Mouse (Mus musculus) neural tube, embryonic 10.5 days (tissue): ENCODE measurements around the gene Tle3.

ENCODE experiments used
- DNase-seq: peaks from one replicate; pipeline ENCODE4 v3.0.0-alpha.2; 2017; ENCODE audit warnings: low spot score; ENCODE audit errors: extremely low spot score

Tle3 gene

GRCm38 (mm10) chr9:61371755-61372509 lies at the start of gene Tle3:
Gene Tle3 (plus strand): TSS chr9:61372366.
- peak; percentile 99 for DNase-seq

GRCm38 (mm10) chr9:61323221-61323620 lies 48.9 kb upstream of the Tle3 start:
- no peak for DNase-seq

GRCm38 (mm10) chr9:61323879-61324278 lies 48.3 kb upstream of the Tle3 start:
- no peak for DNase-seq

- DNase-seq = no peak
These were observed 47.8 kb upstream of the Tle3 start for GRCm38 (mm10) chr9:61324354-61324753.

GRCm38 (mm10) chr9:61325012-61325411 lies 47.2 kb upstream of the Tle3 start:
- DNase-seq = no peak

GRCm38 (mm10) chr9:61325931-61326351 lies 46.2 kb upstream of the Tle3 start:
- no peak for DNase-seq

- no peak for DNase-seq
These were observed 45.2 kb upstream of the Tle3 start for GRCm38 (mm10) chr9:61326922-61327321.

GRCm38 (mm10) chr9:61328173-61328572 lies 44.0 kb upstream of the Tle3 start:
- DNase-seq = no peak

GRCm38 (mm10) chr9:61330747-61331146 lies 41.4 kb upstream of the Tle3 start:
- no peak for DNase-seq

GRCm38 (mm10) chr9:61332226-61332936 lies 39.8 kb upstream of the Tle3 start:
- DNase-seq = no peak

- DNase-seq = no peak
These were observed 36.0 kb upstream of the Tle3 start for GRCm38 (mm10) chr9:61336179-61336578.

GRCm38 (mm10) chr9:61336591-61337587 lies 35.3 kb upstream of the Tle3 start:
- no peak for DNase-seq

GRCm38 (mm10) chr9:61337665-61338064 lies 34.5 kb upstream of the Tle3 start:
- DNase-seq = no peak

- DNase-seq = no peak
These were observed 32.9 kb upstream of the Tle3 start for GRCm38 (mm10) chr9:61339311-61339710.

GRCm38 (mm10) chr9:61340333-61340732 lies 31.8 kb upstream of the Tle3 start:
- no peak for DNase-seq

GRCm38 (mm10) chr9:61342297-61342696 lies 29.9 kb upstream of the Tle3 start:
- DNase-seq = no peak

GRCm38 (mm10) chr9:61344684-61345083 lies 27.5 kb upstream of the Tle3 start:
- no peak for DNase-seq

- no peak for DNase-seq
These were observed 25.2 kb upstream of the Tle3 start for GRCm38 (mm10) chr9:61347011-61347410.

- no peak for DNase-seq
These were observed 24.1 kb upstream of the Tle3 start for GRCm38 (mm10) chr9:61348036-61348435.

- no peak for DNase-seq
These were observed 23.6 kb upstream of the Tle3 start for GRCm38 (mm10) chr9:61348616-61349015.

GRCm38 (mm10) chr9:61349697-61350096 lies 22.5 kb upstream of the Tle3 start:
- DNase-seq = no peak

- peak; percentile 55 for DNase-seq
These were observed 21.0 kb upstream of the Tle3 start for GRCm38 (mm10) chr9:61351164-61351563.
